Mouse (Mus musculus) heart, postnatal 25 days (tissue): ENCODE data around the gene Tnfaip3. TPM values are rescaled to one million over a fixed set of nuclear protein-coding genes. Genes with fewer than 3 reads are reported as not detected.

Experiments
- DNase-seq: peaks from one replicate; pipeline ENCODE4 v3.0.0; 2022; ENCODE audit warnings: low spot score
- intact Hi-C: fragments of 180-260 bp; cut with DNase I; formaldehyde crosslinking; loops from one replicate; pipeline ENCODE4 v1.15.1; 2025
- total RNA-seq, 2 experiments: library from RNA; stranded (reverse); gene quantifications; 2 replicates each; pipeline ENCODE4 v1.2.3; 2021

The Tnfaip3 gene
- 1 to 10 TPM; 1.7 to 3.2 TPM for total RNA-seq

DNA sequence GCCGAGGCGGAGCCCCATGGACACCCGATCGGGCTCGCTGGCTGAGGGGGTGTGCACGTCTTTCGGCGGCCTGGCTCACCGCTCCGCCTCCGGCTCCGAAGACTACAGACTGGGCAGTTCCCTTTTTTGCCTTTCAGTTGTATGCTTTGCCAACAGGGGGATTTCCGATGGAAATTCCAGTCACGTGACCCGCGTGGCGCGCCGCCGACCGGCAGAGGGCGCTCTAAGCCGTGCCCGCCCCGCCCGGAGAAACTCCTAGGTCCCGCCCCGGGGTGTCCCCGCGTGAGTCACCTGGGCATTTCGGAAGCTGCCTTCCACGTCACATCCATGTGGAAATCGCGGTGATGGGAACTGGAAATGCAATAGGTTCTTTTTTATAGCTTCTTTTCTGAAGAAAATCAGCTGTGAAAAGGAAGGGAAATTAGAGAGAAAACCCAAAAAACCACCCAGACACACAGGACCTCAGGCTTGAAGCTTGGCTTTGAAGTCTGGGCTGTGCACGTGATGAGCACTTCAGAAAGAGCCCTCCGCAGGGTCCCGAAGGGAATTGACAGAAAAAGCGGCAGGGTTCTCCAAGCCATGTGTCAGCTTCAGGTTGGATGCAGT is at the start of gene Tnfaip3:
Tnfaip3 (minus strand) TSS at position 401 of the 606 bp plus-strand sequence.
- intact Hi-C loops = loop anchor here (2.0 to 5.0 kb wide), 2 partner anchors 107 to 171 kb away; no protein-coding TSS in a partner anchor
- DNase-seq = peak; percentile 94

DNA sequence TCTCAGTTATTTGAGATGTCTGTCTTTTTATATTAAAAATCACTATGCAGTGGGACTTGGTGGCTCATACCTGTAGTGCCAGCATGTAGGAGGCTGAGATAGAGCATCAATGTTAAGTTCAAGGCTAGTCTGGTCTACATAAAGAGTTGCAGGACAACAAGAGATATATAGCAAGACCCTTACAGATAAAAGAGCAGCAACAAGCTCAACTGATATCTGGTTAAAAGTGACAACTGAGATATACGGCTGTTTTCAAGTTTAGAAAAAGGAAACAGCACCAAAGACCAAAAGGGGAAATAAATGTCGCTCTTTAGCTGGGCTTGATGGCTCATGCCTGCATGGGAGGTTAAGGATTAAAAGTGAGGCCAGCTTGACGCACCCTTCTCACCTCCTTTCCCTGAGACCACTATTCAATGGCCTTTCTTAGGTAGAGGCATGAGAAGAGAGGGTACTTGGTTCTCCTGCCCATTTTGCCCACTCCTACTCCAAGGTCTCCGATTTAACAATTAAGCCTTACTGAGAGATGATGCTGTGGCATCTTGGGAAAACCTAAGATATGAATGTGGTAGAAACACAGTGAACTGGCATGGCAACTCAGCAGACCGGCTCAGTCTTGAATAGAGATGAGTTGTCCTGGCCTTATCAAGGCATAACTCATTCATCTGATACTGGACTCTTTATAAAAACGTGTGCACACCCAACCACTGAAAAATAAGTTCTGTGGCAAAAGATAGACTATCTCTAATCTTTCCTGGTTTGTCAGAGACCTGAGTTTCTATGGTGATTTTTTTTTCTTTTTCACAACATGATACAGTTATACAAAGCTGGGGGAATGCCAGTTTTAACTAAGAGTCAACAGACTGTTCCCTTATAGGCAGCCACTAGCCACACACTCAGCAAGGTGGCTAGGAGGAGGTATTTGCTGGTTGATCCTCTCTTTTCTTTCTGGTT is 49.5 kb upstream of the Tnfaip3 start:
- DNase-seq = no peak
- intact Hi-C loops = no loop called here

DNA sequence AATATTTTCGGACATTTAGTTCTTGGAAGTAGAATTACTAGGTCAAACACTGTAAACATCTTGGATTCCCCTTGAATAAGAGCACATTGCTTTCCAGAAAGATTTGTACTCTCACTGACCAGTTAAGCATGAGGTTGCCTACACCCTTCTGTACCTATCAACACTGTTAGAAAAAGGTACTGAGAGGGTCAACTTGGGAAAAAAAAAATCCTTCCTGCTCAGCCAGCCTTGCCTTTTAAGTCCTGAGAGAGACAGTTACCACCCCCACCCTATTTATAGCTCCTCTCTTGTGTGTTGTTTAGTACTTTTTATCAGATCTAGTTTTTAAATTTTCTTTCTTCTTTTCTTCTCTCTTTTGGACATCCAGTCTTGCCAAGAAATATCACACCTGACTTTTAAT is 48.2 kb upstream of the Tnfaip3 start:
- intact Hi-C loops = no loop called here
- DNase-seq = no peak

DNA sequence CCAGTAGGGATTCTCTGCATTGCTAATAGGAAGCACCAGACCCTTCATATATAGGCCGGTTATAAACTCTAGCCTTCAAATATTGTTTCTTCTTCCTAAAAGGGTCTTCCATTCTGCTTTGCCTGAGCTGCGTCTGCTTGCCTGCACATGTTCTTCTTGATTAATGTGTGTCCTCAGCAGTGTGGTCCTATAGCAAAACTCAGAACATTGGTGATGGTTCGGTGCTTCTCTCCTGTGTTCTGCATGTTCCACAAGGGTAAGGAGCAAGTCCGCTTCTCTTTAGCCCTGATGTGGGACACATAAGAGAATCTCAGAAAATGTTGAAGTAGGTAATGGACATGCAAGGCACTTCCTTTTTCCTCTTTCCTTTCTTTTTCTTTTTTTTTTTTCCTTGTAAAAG is 47.8 kb upstream of the Tnfaip3 start:
- no peak for DNase-seq
- intact Hi-C loops = no loop called here

DNA sequence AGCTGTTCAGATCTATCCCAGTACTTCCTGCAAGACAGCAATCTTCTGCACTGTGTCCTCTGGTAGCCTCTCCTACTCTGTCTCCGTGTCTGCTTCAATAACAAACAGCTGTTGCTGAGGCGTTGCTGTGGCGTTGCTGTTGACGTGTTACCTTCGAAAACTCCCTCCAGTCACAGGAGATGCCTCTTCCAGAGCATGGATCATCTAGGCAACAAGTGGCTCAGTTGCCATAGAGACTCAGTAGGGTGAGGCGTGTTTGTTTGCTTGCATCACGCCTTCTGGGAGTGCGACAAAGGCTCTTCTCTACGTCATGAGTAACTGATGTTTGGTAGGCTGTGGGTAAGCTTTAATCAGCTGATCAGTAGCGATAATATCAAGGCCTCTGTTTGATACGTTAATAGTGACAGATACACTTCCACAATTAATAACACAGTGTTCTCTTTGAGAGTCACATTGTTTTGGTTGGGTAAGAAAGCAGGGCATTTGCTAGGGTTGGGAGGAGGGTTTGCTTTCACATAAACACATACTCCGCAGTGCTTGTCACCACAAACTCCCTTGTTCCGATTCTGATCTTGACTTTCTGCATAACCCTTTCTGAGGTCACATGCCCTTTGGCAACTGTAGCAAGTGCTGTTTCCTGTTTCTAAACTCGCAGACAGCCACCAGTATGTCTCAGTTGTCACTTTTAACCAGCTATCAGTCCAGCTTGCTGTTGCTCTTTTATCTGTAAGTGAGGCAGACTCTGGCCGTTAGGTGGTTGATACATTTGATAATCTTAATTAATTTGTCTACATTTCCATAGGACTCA is 46.8 kb upstream of the Tnfaip3 start:
- intact Hi-C loops = no loop called here
- DNase-seq = peak; percentile 1

DNA sequence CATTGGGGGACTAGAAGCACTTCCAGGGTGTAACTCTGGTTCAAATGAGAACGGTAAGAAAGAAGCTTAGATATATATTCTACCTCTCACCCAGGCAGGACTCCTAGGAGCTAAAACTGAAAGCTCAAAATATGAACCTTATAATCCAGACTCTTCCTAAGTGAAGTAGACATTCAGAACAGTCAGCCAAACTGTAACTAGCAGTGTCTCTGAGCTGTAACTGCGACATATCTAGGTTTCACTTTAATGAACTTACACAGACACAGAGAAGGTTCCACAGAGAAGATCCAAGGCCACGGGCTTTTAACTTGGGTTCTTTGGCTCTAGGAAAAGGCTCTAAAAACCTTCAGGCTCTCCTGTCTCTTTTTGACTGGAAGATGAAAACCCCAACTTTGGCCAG is 45.7 kb upstream of the Tnfaip3 start:
- intact Hi-C loops = no loop called here
- no peak for DNase-seq

DNA sequence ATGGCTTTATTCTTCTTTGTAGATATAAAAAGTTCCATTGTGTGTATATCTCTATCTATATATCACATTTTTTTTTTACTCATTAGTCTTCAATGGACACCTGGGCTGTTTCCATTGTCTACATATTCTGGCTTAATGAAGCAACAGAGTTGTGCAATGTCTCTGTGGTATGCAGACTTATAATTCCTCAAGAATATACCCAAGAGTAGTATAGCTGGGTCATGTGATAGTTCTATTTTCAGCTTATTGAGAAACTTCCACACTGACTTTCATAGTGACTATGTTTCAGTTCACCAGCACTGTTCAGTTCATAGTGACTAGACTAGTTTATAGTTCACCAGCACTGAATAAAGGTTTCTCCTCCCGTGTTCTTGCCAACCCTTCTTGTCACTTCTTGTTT is 38.1 kb upstream of the Tnfaip3 start:
- DNase-seq = no peak
- intact Hi-C loops = no loop called here

DNA sequence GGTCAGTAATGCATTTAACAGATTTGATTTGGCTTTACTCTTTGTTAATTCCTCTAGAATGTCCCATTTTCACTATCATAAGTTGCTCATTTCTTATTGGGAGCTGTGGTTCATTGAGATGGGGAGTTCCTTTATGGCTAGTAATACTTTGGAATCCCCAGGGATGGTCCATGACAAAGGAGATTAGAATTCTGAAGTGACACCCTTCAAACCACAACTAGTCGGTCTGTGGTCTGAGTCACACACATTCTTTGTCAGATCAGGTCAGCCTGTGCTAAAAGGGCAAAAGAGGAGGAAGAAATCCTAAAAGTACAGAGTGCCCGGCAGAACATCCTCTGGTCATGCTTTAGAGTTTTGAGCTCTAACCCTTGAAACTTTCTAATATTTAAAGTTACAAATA is 30.5 kb upstream of the Tnfaip3 start:
- intact Hi-C loops = no loop called here
- DNase-seq = no peak

DNA sequence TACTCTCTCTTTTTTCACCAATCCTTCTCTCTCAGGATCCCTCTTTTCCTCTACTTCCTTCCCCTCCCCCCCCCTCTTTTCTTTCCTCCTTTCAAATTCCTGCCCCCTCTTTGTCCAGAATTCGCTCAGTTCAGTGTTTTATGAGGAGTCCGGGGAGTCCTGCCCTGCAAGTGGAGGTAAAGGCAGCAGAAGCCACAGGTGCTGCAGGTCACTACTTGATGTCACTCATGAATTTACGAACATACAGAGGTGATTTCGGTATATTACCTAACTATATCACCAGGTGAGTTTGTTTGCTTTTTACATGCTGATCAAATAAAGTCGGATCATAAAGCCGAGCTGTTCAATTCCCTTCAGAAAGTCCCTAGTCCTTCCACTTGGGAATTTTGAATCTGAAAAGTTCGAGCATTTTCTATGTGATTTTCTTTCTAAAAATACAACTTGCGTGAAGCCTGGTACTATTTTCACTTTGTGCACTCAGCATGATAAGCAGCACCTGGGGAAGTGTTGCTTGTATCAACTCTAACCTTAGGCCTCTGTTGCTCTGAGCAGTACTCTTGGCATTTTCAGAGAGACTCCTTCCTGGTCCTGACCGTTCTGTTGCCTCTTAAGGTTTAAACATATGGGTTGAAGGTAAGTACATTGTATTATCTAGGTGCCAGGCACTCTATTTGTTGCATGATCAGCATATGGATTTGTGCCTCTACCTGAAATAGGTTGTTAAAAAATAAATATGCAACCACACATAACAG is 29.5 kb upstream of the Tnfaip3 start:
- DNase-seq = no peak
- intact Hi-C loops = no loop called here

DNA sequence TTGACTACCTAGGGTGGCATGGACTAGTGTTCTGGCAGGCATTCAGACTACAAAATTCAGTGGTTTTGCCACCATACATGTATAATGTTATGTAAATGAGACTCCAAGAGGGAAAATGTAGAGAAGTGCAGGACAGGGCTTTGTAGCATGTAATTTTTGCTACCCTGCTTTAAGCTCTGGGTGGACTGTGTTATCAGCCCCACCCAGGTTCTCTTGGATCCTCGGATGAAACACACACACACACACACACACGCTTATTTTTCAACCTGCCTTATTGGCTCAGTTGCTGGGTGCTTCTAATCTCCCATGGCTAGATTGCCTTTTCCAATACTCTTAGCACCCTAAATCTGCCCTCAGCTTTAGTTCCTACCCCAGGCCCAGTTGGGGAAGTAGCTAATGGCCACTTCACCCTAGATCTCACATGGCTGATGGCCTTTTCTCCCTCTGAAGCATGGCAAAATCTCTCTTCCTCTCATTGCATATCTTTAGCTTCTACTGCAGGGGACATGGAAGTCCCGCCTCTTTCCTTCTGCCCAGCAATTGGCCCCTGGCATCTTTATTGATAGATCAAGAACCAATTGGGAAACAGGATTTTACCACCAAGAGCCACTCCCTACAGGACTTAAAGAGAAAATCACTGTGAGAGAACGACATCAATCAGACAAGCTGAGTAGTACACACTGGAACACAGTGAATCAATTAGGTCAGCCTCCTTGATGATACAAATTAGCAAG is 28.2 kb upstream of the Tnfaip3 start:
- no peak for DNase-seq
- intact Hi-C loops = no loop called here

DNA sequence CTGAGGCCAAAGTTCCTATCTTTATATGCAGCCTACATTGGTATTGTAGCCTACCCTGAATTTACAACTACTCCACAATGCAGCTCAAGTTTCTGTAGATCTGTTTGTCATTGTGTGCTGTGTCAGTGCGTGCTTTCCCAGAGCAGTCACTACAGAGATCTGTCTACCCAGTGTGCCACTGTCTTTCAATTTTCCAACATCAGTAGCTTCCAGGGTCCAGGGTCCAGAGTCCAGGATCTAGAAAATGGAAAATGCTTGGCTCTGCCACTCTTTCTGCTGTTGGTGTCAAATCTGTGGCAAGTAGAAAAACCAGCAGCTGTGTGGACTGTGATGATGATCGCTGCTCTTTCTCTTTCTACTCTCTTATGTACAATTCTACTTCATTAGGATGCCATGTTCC is 24.7 kb upstream of the Tnfaip3 start:
- DNase-seq = no peak
- intact Hi-C loops = no loop called here

DNA sequence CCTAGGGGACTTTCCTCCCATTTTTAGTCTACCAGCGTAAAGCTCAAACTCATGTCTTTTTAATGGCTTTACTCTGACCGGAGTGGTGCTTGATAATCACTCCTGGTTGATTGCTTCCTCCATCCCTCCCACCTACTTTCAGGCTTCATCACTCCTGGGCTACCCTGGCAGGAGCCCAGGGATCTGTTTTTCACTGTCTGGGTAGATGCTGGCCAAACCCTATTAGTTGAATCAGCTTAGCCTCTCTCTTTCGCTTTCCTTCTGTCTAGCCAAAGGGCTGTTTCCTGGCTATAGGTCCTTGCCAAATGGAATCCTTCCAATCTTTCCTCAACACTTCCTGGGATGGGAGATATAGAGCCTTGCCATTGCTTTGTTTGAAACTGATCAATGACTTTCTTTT is 19.3 kb upstream of the Tnfaip3 start:
- DNase-seq = no peak
- intact Hi-C loops = no loop called here

DNA sequence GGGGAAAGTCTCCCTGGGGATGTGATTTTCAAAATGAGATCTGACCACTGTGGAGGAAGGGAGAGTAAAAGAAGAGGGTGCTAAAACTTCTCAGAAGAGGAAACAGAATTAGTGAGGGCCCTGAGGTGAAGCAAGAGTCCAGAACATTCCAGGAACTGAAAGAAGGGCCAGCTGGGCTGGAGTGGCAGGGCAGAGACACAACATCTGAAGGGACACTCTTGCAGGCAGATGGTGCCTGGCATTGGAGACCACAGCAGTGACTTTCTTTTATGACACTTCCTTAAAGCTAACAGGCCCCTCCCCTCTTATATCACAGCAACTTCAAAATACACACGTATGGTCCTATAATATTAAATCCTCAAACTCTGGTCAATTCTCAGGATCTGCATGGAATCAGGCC is 18.2 kb upstream of the Tnfaip3 start:
- intact Hi-C loops = no loop called here
- peak; percentile 16 for DNase-seq

DNA sequence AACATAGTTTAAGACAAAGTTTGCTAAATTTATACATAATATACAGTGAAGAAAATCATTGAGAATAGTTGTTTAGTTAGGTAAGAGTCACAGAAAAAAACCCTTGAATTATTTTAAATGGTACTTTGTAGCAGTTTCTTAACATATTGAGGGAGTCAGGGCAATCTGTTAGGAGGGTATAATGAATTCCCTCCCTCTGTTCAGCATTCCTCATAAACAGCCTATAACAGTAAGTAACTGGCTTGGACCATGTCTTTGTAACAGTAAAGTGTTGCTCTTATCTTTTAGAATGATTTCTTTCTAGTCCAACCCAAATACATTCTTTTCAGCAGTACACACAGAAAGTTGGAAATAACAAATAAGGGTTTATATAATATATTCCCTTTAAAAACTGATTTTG is 16.4 kb upstream of the Tnfaip3 start:
- intact Hi-C loops = no loop called here
- DNase-seq = no peak

DNA sequence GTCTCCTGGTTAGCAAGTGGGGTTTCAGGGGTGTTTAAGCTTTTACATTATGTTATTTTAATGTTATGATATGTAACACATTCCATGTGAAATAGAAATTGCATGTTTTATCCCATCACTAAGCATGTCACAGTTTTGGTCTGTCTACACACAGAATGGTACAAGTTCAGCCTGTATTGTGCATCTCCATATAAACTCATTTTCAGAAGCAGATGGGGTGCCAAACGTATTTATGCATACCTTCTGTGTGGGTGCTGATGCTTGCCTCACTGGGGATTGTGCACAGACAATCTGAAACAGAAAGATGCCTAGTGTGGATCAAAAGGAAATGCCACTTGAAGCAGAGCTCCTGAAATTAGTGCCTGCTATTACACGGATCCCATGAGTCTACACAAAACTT is 15.2 kb upstream of the Tnfaip3 start:
- intact Hi-C loops = no loop called here
- DNase-seq = no peak

DNA sequence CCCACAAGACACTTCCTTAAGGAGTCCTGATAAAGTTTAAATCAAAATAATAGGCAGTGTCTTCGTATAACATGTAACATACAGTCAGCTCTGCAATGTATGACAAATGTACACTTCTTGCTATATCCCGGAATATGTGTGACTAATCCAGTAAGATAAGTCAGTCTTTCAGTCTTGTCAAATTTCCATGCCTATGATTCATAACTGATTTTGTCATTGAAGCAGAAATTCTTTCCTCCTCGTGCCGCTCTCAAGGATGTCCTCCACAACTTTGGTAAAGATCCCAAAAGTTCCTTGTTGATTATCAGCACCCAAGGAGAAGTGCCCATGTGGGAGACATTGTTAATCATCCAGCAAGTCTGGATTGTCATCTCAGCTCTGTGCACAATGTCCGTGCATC is 11.3 kb upstream of the Tnfaip3 start:
- intact Hi-C loops = no loop called here
- no peak for DNase-seq

DNA sequence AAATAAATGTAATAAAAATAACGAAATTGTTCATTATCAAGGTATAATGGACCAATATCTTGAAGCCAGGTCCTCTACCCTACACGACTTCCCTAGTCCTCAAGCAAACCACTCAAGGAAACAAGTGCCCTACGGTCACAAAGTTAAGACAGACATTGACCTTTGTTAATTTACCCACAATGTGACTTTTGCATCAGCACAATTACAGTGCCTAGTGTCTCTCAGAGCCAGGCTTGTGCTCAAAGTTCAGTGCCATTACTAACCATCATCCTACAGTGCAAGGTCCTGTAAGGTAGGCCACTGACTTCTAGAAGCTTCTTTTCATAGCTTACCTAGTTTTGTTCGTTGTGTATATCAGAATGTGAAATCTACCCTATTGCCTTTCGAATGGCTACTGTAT is 8.9 kb upstream of the Tnfaip3 start:
- no peak for DNase-seq

DNA sequence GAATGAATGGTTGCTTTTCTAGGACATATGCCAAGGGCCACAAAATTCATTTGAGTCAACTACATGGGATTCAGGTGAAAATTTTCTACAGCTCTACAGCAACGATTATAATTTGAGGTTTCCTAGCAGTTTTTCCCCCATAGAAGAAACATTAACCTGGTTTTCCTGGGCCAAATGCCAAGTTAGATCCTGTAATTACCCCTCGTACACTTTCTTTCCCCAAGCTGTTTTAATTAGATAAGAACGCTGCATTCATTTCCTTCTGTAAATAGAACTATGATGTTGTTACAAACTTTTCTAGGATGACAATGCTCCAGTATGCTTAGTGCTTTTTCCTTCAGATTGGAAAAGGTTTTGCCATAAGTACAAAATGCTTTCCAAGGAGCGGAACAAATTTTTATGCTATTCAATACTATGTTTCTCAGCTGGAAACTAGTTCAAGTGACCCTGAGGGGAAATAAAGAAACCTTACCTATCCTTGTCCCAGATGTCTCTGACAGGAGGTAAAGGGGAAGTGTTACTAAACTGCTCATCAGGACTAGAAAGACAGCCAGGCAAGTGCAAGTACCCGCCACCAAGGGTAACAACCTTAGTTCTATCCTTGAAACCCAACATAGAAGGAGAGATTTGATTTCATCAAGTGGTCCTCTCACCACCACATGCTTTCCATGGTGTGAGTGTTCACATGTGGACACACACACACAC is 8.3 kb upstream of the Tnfaip3 start:
- intact Hi-C loops = no loop called here

More for the DNA sequence above, 8.9 kb upstream of the Tnfaip3 start:
- intact Hi-C loops = no loop called here

DNA sequence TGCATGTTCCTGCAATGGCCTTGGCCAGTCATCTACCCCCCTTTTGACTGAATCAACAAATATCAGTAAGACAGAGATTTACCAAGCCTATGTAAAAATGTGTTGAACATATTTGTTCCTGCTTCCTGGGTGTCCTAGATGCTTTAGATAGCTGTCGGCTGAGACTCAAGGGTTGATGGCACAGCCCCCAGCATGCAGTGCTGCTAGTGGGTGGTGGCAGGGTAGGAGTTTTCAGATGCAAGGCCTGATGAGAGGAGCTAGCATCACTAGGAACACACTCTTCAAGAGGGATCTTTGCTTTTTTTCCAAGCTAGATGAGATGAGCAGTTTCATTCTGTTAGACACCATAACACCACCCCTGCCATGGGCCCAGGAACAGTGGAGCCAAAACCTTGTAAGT is 6.8 kb upstream of the Tnfaip3 start:
- no peak for DNase-seq
- intact Hi-C loops = no loop called here

More for the DNA sequence above, 8.3 kb upstream of the Tnfaip3 start:
- DNase-seq = no peak
